Mouse (Mus musculus) retina, embryonic 14.5 days (tissue): Measurements from ENCODE around the gene Olfr487.
"Not testable (repeated sequence)": the region's sequence is repeated elsewhere in the genome, so short reads cannot be mapped to it uniquely, and the experiment has no call there.

ENCODE experiments used
- DNase-seq: peaks from one replicate; pipeline ENCODE4 v3.0.0-alpha.2; 2015; ENCODE audit warnings: low spot score

Gene Olfr487

GRCm38 (mm10) chr7:108214536-108214935, at the start of gene Olfr487:
Gene Olfr487, minus strand, starts transcription at chr7:108214636.
- not testable (repeated sequence) for DNase-seq

GRCm38 (mm10) chr7:108258247-108258646, 43.8 kb upstream of the Olfr487 start, which contains the start of gene Olfr488:
Gene Olfr488, minus strand, starts transcription at chr7:108258347.
- no peak for DNase-seq

GRCm38 (mm10) chr7:108233551-108233950, 19.1 kb upstream of the Olfr487 start:
- DNase-seq = no peak

GRCm38 (mm10) chr7:108196938-108197337, 17.5 kb downstream of the Olfr487 start:
- no peak for DNase-seq

- DNase-seq = not testable (repeated sequence)
Measured at GRCm38 (mm10) chr7:108196337-108196736, 18.1 kb downstream of the Olfr487 start.

GRCm38 (mm10) chr7:108192714-108193113, 21.7 kb downstream of the Olfr487 start:
- not testable (repeated sequence) for DNase-seq

- not testable (repeated sequence) for DNase-seq
Measured at GRCm38 (mm10) chr7:108191196-108191595, 23.2 kb downstream of the Olfr487 start.

- not testable (repeated sequence) for DNase-seq
Measured at GRCm38 (mm10) chr7:108185237-108185636, 29.2 kb downstream of the Olfr487 start.

GRCm38 (mm10) chr7:108184401-108184800, 30.0 kb downstream of the Olfr487 start:
- DNase-seq = not testable (repeated sequence)

GRCm38 (mm10) chr7:108172642-108173041, 41.8 kb downstream of the Olfr487 start, which contains the start of gene Olfr486:
Gene Olfr486, minus strand, starts transcription at chr7:108172742.
- DNase-seq = not testable (repeated sequence)

GRCm38 (mm10) chr7:108159771-108160170, 54.7 kb downstream of the Olfr487 start, which contains the start of gene Olfr485:
Gene Olfr485, minus strand, starts transcription at chr7:108159871.
- no peak for DNase-seq
